ENCODE assay signal across 15 mouse cellular contexts in the genomic region with DNA sequence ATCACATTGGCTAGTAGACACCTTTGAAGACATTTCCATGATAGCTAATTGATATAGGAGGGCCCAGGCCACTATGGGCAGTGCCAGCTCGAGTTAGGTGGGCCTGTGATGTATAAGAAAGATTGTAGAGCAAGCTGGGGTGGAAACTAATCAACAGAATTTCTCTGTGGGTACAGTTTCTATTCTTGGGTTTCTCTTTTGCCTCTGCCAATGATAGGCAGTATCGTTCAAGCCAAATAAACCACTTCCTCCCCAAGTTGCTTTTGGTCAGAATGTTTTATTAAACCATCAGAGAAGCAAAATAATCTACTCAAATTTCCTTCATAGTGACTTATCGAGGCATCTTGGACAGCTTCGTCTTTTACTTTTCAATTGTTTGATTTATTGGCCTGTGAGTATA.
"Had no signal": no experiment of that assay in that cellular context is flagged by ENCODE, and none has a peak within 500 bp of the region (broad histone marks: within the 10 kb centered on the region; RNA-seq: fewer than 3 reads in every experiment).

No protein-coding gene starts in this region.

- ATAC-seq: liver, embryonic 12.5 days; midbrain, embryonic 15.5 days had no signal

- DNase-seq: kidney, adult 18-20 months; kidney, adult 9 months; kidney, postnatal 14 days; left cerebral cortex, postnatal 4 days; liver; lung, adult 18-20 months; lung, postnatal 10 days; lung, postnatal 36 days; right cerebral cortex, adult 18-20 months; right cerebral cortex, postnatal 14 days; right cerebral cortex, postnatal 4 days; spleen, adult 18-20 months; thymus, postnatal 36 days had no signal
